Mouse (Mus musculus) cerebellum, postnatal 10 days (tissue): Measurements from ENCODE around the gene Syne4.

Experiments
- DNase-seq, 2 experiments: peaks; one replicate each; pipeline ENCODE4 v3.0.0; 2021; ENCODE audit warnings: mixed read lengths in 2 of 2

Syne4 gene

DNA sequence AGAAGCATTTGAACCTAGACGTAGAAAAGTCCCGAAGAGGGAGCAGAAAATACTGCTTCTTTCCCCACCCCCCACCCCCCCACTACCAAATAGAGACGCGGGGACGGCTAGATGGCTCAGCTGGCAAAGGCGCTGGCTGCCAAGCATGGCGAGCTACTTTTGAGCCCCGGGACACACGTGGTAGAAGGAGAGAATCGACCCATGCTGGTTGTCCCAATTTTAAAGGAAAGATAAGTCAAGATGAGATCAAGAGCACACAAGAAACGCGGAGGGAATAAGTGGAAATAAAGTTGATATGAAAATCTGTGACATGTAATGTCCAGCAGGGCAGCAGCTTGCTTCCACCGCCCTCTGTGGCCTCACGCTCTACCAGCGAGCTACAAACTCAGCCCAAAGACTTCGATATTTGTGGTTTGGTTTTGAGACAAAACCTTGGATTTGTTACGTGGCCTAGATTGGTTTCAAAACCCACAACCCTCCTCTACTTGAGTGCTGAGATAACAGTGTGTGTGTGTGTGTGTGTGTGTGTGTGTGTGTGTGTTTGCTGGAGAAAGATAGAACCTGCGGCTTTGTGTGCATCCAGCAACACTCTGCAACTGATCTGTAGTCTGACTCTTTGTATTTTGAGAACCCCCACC is 18.1 kb downstream of the Syne4 start:
- DNase-seq = peak; percentile 53 to 59

DNA sequence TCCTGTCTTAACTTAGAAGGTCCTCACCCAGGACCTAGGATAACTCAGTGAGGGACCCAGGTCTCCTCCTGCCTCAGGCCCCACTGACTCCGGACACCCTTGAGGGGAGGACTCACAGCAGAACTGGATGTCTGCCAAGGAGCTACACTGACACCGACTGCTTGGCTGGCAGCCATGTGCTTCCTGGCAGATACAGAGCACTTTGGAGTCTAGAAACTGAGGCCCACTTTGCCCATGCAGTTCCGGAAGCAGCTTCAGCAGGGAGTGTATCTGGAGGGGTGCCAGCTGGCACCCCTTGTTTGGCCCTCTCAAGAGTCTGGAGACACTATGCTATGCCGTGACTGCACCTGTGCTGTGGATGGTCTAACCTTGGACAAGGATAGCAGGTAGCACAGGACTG is 18.8 kb downstream of the Syne4 start:
- DNase-seq = peak; percentile 93 to 96

GRCm38 (mm10) chr7:30334563-30334962 is 20.0 kb downstream of the Syne4 start:
- DNase-seq = peak; percentile 73 to 78

GRCm38 (mm10) chr7:30335688-30336087 is 21.1 kb downstream of the Syne4 start:
- DNase-seq = peak; percentile 86 to 91

- peak; percentile 97 to 99 for DNase-seq
Observed at GRCm38 (mm10) chr7:30336384-30336783, 21.8 kb downstream of the Syne4 start.

GRCm38 (mm10) chr7:30339432-30340109 is 25.0 kb downstream of the Syne4 start:
- peak; percentile 92 to 93 for DNase-seq

DNA sequence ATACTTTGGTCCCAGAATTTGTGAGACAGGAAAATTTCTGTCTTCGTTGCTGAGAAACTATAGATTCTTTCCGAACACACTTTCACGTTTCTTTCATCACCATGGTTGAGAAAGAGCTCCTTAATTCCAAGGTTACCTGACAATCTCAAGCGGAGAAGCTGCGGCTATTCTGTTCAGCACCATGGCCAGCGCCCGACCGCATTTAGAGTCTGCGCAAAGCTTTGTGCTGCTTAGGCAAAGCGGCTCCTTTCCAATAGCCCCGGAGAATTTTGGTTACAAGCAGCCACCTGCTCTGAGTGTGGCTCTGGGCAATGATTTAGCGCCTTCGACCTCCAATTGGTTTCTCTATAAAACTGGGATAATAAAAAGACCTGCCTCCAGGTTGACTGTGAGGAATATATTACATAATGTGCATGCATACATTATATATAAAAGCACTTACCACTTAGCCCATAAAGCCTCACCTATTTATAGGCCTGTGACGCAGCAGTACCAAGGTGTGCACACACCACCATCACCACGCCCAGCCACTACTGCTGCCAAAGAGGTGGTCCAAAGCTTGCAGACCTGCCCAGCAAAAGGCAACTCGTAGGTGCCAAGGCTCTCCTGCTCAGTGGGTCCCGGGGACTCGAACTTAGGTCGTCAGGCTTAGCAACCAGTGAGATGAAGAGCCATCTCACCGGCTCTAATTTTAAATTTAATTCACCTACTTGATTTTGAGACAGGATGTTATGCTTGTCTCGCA is 32.2 kb downstream of the Syne4 start:
- DNase-seq = peak in 1 of 2 experiments; percentile 29

- DNase-seq = peak; percentile 88 to 90
Observed at GRCm38 (mm10) chr7:30347828-30348227, 33.2 kb downstream of the Syne4 start.

DNA sequence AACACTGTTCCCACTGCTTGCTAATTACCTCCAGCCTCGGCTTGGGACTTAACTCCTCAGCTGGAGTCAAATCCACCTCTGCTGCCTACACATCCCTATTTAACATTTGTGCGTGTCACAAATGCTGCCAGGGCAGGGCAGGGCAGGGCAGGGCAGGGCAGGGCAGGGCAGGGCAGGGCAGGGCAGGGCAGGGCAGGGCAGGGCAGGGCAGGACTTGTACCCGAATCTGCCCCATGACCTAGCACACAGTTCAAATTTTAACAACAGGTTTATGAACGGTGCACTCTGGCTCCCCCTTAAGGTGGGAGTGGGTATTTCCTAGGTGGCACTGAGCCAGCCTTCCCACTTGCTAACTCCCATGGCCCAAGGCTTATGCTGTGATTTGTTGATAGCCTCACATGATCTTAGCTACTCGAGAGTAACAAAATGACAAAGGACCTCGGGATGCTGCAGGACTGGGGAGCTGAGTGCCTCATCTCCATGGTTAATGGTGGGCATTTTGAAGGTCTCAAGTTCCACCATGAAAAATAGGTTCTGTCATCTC is 38.7 kb downstream of the Syne4 start:
- DNase-seq = peak; percentile 84 to 91

- no peak for DNase-seq
Observed at GRCm38 (mm10) chr7:30354059-30354458, 39.5 kb downstream of the Syne4 start.

GRCm38 (mm10) chr7:30358378-30359186 is 44.0 kb downstream of the Syne4 start:
- no peak for DNase-seq

DNA sequence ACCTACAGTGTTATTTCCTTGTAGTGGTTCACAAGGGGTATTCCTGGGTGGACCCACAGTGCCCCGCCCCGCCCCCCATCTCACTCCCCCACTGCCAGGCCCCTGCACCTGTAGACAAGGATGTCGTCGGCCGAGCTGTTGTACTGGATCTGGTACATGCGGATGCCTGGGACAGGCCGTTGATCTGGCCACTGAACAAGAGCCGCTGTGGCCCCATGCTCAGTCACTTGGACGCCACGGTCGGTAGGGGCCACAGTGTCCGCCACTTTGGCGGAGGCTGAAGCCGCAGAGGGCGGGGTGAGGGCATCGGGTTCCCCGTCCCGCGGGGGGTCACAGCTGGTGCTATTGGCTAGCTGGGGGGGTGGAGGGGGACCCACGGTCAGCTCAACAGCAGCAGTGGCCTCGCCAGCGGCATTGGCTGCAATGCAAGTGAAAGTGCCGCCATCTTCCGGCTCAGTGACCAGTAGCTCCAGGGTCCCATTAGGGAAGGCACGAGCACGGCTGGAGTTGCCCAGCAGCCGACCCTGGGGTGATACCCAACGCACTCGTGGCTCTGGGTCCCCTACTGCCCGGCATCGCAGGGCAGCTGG is 44.8 kb downstream of the Syne4 start:
- peak in 1 of 2 experiments; percentile 47 for DNase-seq

DNA sequence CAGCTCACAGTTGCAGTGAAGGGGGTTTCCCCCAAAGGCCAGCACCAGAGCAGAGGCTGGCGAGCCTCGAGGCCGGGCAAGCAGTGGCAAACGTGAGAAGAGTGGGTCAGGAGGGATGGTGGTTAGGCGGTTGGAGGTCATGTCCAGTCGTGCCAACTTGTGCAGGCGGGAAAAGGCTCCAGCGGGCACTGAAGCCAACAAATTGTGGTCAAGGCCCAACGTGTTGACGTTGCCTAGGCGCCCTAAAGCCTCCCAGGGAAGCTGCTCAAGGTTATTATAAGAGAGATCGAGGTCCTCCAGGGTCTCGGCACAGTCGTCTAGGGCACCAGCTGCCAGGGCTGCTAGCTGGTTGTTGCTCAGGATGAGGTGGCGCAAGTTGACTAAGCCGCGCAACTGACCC is 45.4 kb downstream of the Syne4 start:
- DNase-seq = no peak

DNA sequence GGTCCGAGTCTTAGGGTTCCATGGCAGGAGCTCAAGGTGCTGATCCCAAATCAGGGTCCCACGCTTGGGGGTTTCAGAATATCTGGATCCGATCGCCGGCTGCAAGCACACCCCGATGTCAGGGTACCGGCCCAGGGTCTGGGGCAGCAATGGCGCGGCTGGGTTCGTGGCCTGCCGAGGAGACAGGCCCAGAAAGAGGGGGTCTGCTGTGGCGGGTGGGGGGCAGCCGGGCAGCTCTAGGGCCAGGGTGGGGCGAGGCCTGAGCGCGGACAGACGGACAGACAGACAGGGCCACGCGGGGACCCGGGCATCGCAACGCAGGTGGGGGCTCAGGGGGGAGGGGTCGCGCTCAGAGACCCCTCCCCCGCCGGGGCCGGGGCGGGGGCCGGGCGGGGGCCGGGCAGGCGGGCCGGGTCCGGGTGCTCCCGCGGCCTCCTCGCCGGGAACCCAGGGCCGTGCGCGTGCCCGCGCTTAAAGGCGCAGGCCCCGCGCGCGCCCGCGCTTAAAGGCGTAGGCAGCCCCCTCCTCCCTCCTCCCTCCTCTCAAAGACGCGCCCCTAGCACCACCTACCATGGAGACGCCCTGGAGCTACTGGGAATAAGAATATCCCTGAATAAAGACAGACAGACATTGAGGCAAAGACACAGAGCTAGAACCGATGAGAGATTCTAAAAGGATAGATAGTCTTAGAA is 48.2 kb downstream of the Syne4 start, which contains the start of gene Lrfn3:
Gene Lrfn3, minus strand, starts transcription at position 121 of the 692 bp plus-strand sequence.
- DNase-seq = peak; percentile 89 to 91

- DNase-seq = peak in 1 of 2 experiments; percentile 36
Observed at GRCm38 (mm10) chr7:30363344-30363738, 48.7 kb downstream of the Syne4 start.

DNA sequence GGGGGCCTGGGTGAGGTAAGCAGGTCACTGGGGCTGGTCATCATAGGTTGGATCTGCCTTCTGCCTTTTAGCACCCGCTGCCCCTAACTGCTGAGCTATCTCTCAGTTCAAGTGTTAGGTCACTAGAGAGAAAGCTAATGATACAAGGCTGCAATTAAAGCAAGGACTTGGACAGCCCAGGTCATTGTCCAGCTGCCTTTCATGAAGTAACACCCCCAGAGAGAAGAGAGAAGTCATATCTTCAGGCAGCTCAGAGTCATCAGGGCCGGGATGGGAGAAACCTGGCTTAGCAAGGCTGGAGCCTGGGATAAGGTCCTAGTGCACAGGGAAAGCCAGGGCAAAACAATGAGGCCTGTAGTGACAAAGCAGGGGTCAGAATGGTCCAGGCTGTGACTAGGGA is 52.9 kb downstream of the Syne4 start:
- DNase-seq = no peak
